Mouse (Mus musculus): Measurements from ENCODE around the gene Insc. TPM values are rescaled to one million over a fixed set of nuclear protein-coding genes. Genes with fewer than 3 reads are reported as not detected.

The Insc gene
- total and polyA plus RNA-seq, 3 experiments: not detected

GRCm38 (mm10) chr7:114706716-114707115, 36.8 kb upstream of the Insc start:
- no peak overlapping the region for H3K4me2 ChIP-seq (ENCODE audit: insufficient read depth, low read depth, poor library complexity, severe bottlenecking)
- H3K36me3 ChIP-seq (replicated peaks in 1 of 2; ENCODE audit: control insufficient read depth in 1 of 2, insufficient read depth in 1 of 2, low read length in 1 of 2): no peaks in the 10 kb centered on the region
- dilution Hi-C loops (cut with MboI; ENCODE audit: extremely low pct_ligation_motif_present, extremely low pct_unique_long_range_greater_than_20kb, low sequenced_read_pairs) (no loop called here), in situ Hi-C loops (cut with MboI; ENCODE audit: low pct_ligation_motif_present, low pct_unique_long_range_greater_than_20kb, low sequenced_read_pairs) (no loop called here)
- no peaks in the 10 kb centered on the region for H3K79me2 ChIP-seq (replicated peaks; ENCODE audit: control insufficient read depth, extremely low read depth, insufficient read depth, poor library complexity, severe bottlenecking)
- DNase-seq (ENCODE audit: extremely low read depth): no peak
- no peak overlapping the region for H3K9ac ChIP-seq (ENCODE audit: insufficient read depth, low read depth)
- H3K4me3 ChIP-seq (replicated peaks in 1 of 3; ENCODE audit: low read depth in 2 of 3, low read length in 2 of 3, poor library complexity in 1 of 3): no peak overlapping the region
- H3K27me3 ChIP-seq (replicated peaks): no peaks in the 10 kb centered on the region
- H3K4me1 ChIP-seq (ENCODE audit: control insufficient read depth in 1 of 2, insufficient read depth in 2 of 2): no peaks in the 10 kb centered on the region
- H3K9me3 ChIP-seq (replicated peaks; ENCODE audit: low read length): no peaks in the 10 kb centered on the region
- TF ChIP-seq UBTF (IDR thresholded peaks at IDR 0.05; ENCODE audit: low read depth, low read length) (no peak), MAFK (IDR thresholded peaks at IDR 0.05; ENCODE audit: insufficient replicate concordance, low read length) (no peak), KAT2A (IDR thresholded peaks at IDR 0.05; ENCODE audit: insufficient replicate concordance, low read length) (no peak), MYC (IDR thresholded peaks at IDR 0.05; ENCODE audit: low read depth, low read length) (no peak), ZNF384 (IDR thresholded peaks at IDR 0.05; ENCODE audit: low read depth, low read length) (no peak), RAD21 (IDR thresholded peaks at IDR 0.05; ENCODE audit: low read depth, low read length) (no peak), ZC3H11A (IDR thresholded peaks at IDR 0.05; ENCODE audit: low read depth, low read length) (no peak), POLR2A (IDR thresholded peaks at IDR 0.05; ENCODE audit: low read depth, low read length) (no peak), NELFE (IDR thresholded peaks at IDR 0.05; ENCODE audit: low read depth, low read length) (no peak), SIN3A (IDR thresholded peaks at IDR 0.05; ENCODE audit: low read length) (no peak), MAZ (IDR thresholded peaks at IDR 0.05; ENCODE audit: low read depth, low read length) (no peak), CHD2 (IDR thresholded peaks at IDR 0.05; ENCODE audit: low read length) (no peak)
- no peak overlapping the region for H3K27ac ChIP-seq (ENCODE audit: insufficient read depth, low read depth)

- Histone ChIP-seq H3K4me1 (ENCODE audit: control insufficient read depth in 1 of 2, insufficient read depth in 2 of 2) (peaks cover 0 to 2% of the 10 kb centered on the region in 2 experiments; a peak in 2 of 4 replicates), H3K27ac (ENCODE audit: insufficient read depth, low read depth) (no peak overlapping the region), H3K9ac (ENCODE audit: insufficient read depth, low read depth) (no peak overlapping the region), H3K4me3 (replicated peaks in 1 of 3; ENCODE audit: low read depth in 2 of 3, low read length in 2 of 3, poor library complexity in 1 of 3) (no peak overlapping the region), H3K79me2 (replicated peaks; ENCODE audit: control insufficient read depth, extremely low read depth, insufficient read depth, poor library complexity, severe bottlenecking) (no peaks in the 10 kb centered on the region), H3K36me3 (replicated peaks in 1 of 2; ENCODE audit: control insufficient read depth in 1 of 2, insufficient read depth in 1 of 2, low read length in 1 of 2) (no peaks in the 10 kb centered on the region), H3K27me3 (replicated peaks) (no peaks in the 10 kb centered on the region), H3K4me2 (ENCODE audit: insufficient read depth, low read depth, poor library complexity, severe bottlenecking) (no peak overlapping the region), H3K9me3 (replicated peaks; ENCODE audit: low read length) (no peaks in the 10 kb centered on the region)
- dilution Hi-C loops (cut with MboI; ENCODE audit: extremely low pct_ligation_motif_present, extremely low pct_unique_long_range_greater_than_20kb, low sequenced_read_pairs): no loop called here
- no peak for DNase-seq (ENCODE audit: extremely low read depth)
- in situ Hi-C loops (cut with MboI; ENCODE audit: low pct_ligation_motif_present, low pct_unique_long_range_greater_than_20kb, low sequenced_read_pairs): no loop called here
- no peak for TF ChIP-seq ZKSCAN1 (IDR thresholded peaks at IDR 0.05; ENCODE audit: borderline replicate concordance, low read depth, low read length)
- no peak for TF ChIP-seq POLR2A (IDR thresholded peaks at IDR 0.05; ENCODE audit: low read depth, low read length)
- TF ChIP-seq UBTF (IDR thresholded peaks at IDR 0.05; ENCODE audit: low read depth, low read length): no peak
- TF ChIP-seq NRF1 (IDR thresholded peaks at IDR 0.05; ENCODE audit: low read depth, low read length): no peak
- no peak for TF ChIP-seq KAT2A (IDR thresholded peaks at IDR 0.05; ENCODE audit: insufficient replicate concordance, low read length)
- TF ChIP-seq MXI1 (IDR thresholded peaks at IDR 0.05; ENCODE audit: low read depth, low read length): no peak
- no peak for TF ChIP-seq ZMIZ1 (IDR thresholded peaks at IDR 0.05; ENCODE audit: low read depth, low read length)
- no peak for TF ChIP-seq ZNF384 (IDR thresholded peaks at IDR 0.05; ENCODE audit: low read depth, low read length)
- no peak for TF ChIP-seq BHLHE40 (IDR thresholded peaks at IDR 0.05; ENCODE audit: low read depth, low read length)
- TF ChIP-seq CHD1 (IDR thresholded peaks at IDR 0.05; ENCODE audit: low read depth, low read length): no peak
- no peak for TF ChIP-seq MEF2A (IDR thresholded peaks at IDR 0.05; ENCODE audit: borderline replicate concordance, low read depth, low read length)
- TF ChIP-seq MYC (IDR thresholded peaks at IDR 0.05; ENCODE audit: low read depth, low read length): no peak
- TF ChIP-seq TBP (conservative IDR thresholded peaks at IDR 0.05; ENCODE audit: low read depth, low read length): no peak
- TF ChIP-seq SIN3A (IDR thresholded peaks at IDR 0.05; ENCODE audit: low read length): no peak
- TF ChIP-seq JUN (IDR thresholded peaks at IDR 0.05; ENCODE audit: insufficient read depth, low read depth, low read length): no peak
- TF ChIP-seq E2F4 (IDR thresholded peaks at IDR 0.05; ENCODE audit: insufficient replicate concordance, low read depth, low read length): no peak
Observed at GRCm38 (mm10) chr7:114707398-114707797, 36.1 kb upstream of the Insc start.

Measured in CH12.LX (cell line).